Mouse (Mus musculus) liver, postnatal 0 days (tissue): ENCODE data around the gene Pah.

Experiments
- CTCF ChIP-seq: sonication (generic); IDR thresholded peaks from 2 replicates; pipeline ENCODE4 v1.5.1; 2016; ENCODE audit warnings: antibody characterized with exemption, low read depth
- EP300 ChIP-seq: IDR thresholded peaks from 2 replicates; pipeline ENCODE4 v1.6.1; 2016; ENCODE audit warnings: antibody characterized with exemption, low read depth, mild to moderate bottlenecking

- TF ChIP-seq EP300: no peak
- TF ChIP-seq CTCF: no peak
These were observed 103.6 kb downstream of the Pah start for GRCm38 (mm10) chr10:87625196-87625595.
